Mouse (Mus musculus) midbrain, embryonic 15.5 days (tissue): ENCODE measurements around the gene Dpy19l1. TPM values are rescaled to one million over a fixed set of nuclear protein-coding genes. Genes with fewer than 3 reads are reported as not detected.

Experiments used
- ATAC-seq: fragments of 200-750 bp; cut with Nextera tagmentation; replicated peaks from 2 replicates; pipeline ENCODE4 v1.8.0; 2017; ENCODE audit warnings: moderate TSS enrichment
- H3K27ac ChIP-seq: fragments of 300-500 bp; sonication (generic); 2 replicates; pipeline ENCODE4 v1.5.1; 2015; ENCODE audit warnings: mild to moderate bottlenecking, inconsistent platforms
- H3K27me3 ChIP-seq: fragments of 300-500 bp; sonication (generic); replicated peaks from 2 replicates; pipeline ENCODE4 v1.6.1; 2015; ENCODE audit warnings: inconsistent platforms
- H3K36me3 ChIP-seq: fragments of 300-500 bp; sonication (generic); replicated peaks from 2 replicates; pipeline ENCODE4 v1.6.1; 2015; ENCODE audit warnings: inconsistent platforms
- H3K4me1 ChIP-seq: fragments of 300-500 bp; sonication (generic); 2 replicates; pipeline ENCODE4 v1.6.1; 2015; ENCODE audit warnings: inconsistent platforms
- H3K4me2 ChIP-seq: fragments of 300-500 bp; sonication (generic); 2 replicates; pipeline ENCODE4 v1.6.1; 2015; ENCODE audit warnings: inconsistent platforms, mild to moderate bottlenecking, moderate library complexity
- H3K4me3 ChIP-seq: fragments of 300-500 bp; sonication (generic); 2 replicates; pipeline ENCODE4 v1.5.1; 2015; ENCODE audit warnings: mild to moderate bottlenecking, inconsistent platforms
- H3K9ac ChIP-seq: fragments of 300-500 bp; sonication (generic); 2 replicates; pipeline ENCODE4 v1.6.1; 2015; ENCODE audit warnings: mild to moderate bottlenecking, inconsistent platforms
- H3K9me3 ChIP-seq: fragments of 300-500 bp; sonication (generic); 2 replicates; pipeline ENCODE4 v1.6.1; 2016; ENCODE audit warnings: inconsistent platforms
- WGBS: fragments of 180-500 bp; shearing (Covaris S2); methylation state at CpG from one replicate; pipeline ENCODE4 v1.1.7; 2015; ENCODE audit warnings: mixed read lengths; 5-methylcytosine and 5-hydroxymethylcytosine counted together
- polyA plus RNA-seq: library from polyadenylated mRNA; unstranded; fragments of >200 nt; fragmentation: Nextera tagmentation; extraction: Ambion mirVana; gene quantifications from 2 replicates; pipeline ENCODE4 v1.2.1, GENCODE M21; 2015

Dpy19l1 gene
- polyA plus RNA-seq, 1 experiment from 2014 or later, result 12.3 TPM

GRCm38 (mm10) chr9:24410439-24410838 is 92.5 kb downstream of the Dpy19l1 start:
- no peak overlapping the region for H3K4me2 ChIP-seq
- H3K9me3 ChIP-seq, result no peaks in the 10 kb centered on the region
- H3K27ac ChIP-seq, result no peak overlapping the region
- H3K36me3 ChIP-seq, result no peaks in the 10 kb centered on the region
- no peak overlapping the region for H3K9ac ChIP-seq
- no peak for ATAC-seq
- H3K27me3 ChIP-seq, result no peaks in the 10 kb centered on the region
- 95% methylated on average over 1 of the region's 1 CpGs for WGBS
- H3K4me3 ChIP-seq, result no peak overlapping the region
- H3K4me1 ChIP-seq, result no peaks in the 10 kb centered on the region

DNA sequence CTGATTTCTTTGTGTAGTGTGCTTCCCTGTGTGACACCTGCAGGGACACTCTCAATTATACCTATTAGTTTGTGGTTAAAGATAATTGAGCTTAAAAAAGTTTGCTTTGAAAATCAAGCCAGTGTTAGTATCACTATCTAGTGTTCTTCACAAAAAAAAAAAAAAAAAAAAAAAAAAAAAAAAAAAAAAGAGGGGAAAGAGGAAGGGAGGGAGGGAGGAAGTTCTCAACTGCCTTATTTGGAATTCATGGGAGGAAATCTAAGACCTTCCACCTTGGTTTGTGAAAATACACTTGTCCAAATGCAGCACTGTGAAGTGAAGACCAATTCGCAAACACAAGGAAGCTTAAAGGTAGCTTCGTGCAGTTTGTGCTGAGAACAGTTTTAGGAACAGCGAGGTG is 94.9 kb downstream of the Dpy19l1 start:
- H3K9ac ChIP-seq, result no peak overlapping the region
- no peak for ATAC-seq
- no peaks in the 10 kb centered on the region for H3K9me3 ChIP-seq
- H3K4me1 ChIP-seq, result no peaks in the 10 kb centered on the region
- no peak overlapping the region for H3K27ac ChIP-seq
- no peaks in the 10 kb centered on the region for H3K36me3 ChIP-seq
- WGBS, result 73% methylated on average over 3 of the region's 3 CpGs
- H3K4me3 ChIP-seq, result no peak overlapping the region
- H3K27me3 ChIP-seq, result no peaks in the 10 kb centered on the region
- no peak overlapping the region for H3K4me2 ChIP-seq

DNA sequence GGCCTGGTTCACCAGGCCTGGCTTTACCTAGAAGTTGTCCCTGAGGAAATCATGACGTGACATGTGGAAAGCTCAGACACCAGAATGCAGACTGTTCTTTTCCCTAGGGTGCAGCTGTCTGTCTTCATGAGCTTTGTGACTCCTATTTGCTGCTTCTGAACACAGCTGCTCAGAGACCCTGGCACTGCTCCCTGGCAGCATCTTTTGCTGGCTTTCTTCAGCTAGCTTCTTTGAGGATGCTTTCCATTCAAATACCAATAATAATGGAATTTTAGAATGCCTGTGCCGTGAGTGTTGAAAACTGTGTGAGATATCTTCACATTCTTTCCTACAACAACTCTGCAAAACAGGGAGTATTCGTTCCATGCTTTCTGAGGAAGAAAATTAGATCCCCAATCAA is 108.8 kb downstream of the Dpy19l1 start:
- H3K36me3 ChIP-seq, result no peaks in the 10 kb centered on the region
- H3K4me1 ChIP-seq, result no peaks in the 10 kb centered on the region
- no peaks in the 10 kb centered on the region for H3K9me3 ChIP-seq
- no peak overlapping the region for H3K9ac ChIP-seq
- no peak for ATAC-seq
- H3K4me3 ChIP-seq, result no peak overlapping the region
- WGBS, result 71% methylated on average over 3 of the region's 3 CpGs
- no peaks in the 10 kb centered on the region for H3K27me3 ChIP-seq
- no peak overlapping the region for H3K27ac ChIP-seq
- H3K4me2 ChIP-seq, result no peak overlapping the region

- H3K36me3 ChIP-seq, result no peaks in the 10 kb centered on the region
- ATAC-seq, result no peak
- WGBS, result 93% methylated on average over 8 of the region's 8 CpGs
- no peaks in the 10 kb centered on the region for H3K27me3 ChIP-seq
- no peak overlapping the region for H3K27ac ChIP-seq
- H3K9ac ChIP-seq, result no peak overlapping the region
- H3K4me3 ChIP-seq, result no peak overlapping the region
- H3K4me2 ChIP-seq, result no peak overlapping the region
- no peaks in the 10 kb centered on the region for H3K9me3 ChIP-seq
- H3K4me1 ChIP-seq, result no peaks in the 10 kb centered on the region
Measured at GRCm38 (mm10) chr9:24390807-24391370, 112.1 kb downstream of the Dpy19l1 start.

- H3K9ac ChIP-seq, result no peak overlapping the region
- no peaks in the 10 kb centered on the region for H3K36me3 ChIP-seq
- no peaks in the 10 kb centered on the region for H3K9me3 ChIP-seq
- ATAC-seq, result no peak
- no peaks in the 10 kb centered on the region for H3K27me3 ChIP-seq
- H3K4me3 ChIP-seq, result no peak overlapping the region
- H3K27ac ChIP-seq, result no peak overlapping the region
- no peaks in the 10 kb centered on the region for H3K4me1 ChIP-seq
- H3K4me2 ChIP-seq, result no peak overlapping the region
Measured at GRCm38 (mm10) chr9:24387230-24387629, 115.7 kb downstream of the Dpy19l1 start.

- 44% methylated on average over 3 of the region's 3 CpGs for WGBS
- no peaks in the 10 kb centered on the region for H3K27me3 ChIP-seq
- no peaks in the 10 kb centered on the region for H3K4me1 ChIP-seq
- ATAC-seq, result no peak
- no peaks in the 10 kb centered on the region for H3K9me3 ChIP-seq
- H3K36me3 ChIP-seq, result no peaks in the 10 kb centered on the region
- no peak overlapping the region for H3K9ac ChIP-seq
- no peak overlapping the region for H3K27ac ChIP-seq
- no peak overlapping the region for H3K4me3 ChIP-seq
- no peak overlapping the region for H3K4me2 ChIP-seq
Measured at GRCm38 (mm10) chr9:24379321-24379720, 123.6 kb downstream of the Dpy19l1 start.

- Histone ChIP-seq H3K9ac (no peak overlapping the region), H3K36me3 (no peaks in the 10 kb centered on the region), H3K27ac (no peak overlapping the region), H3K9me3 (no peaks in the 10 kb centered on the region), H3K27me3 (no peaks in the 10 kb centered on the region), H3K4me2 (no peak overlapping the region), H3K4me1 (no peaks in the 10 kb centered on the region), H3K4me3 (no peak overlapping the region)
- no peak for ATAC-seq
- whole genome bisulfite sequencing, result 84% methylated on average over 2 of the region's 2 CpGs
Measured at GRCm38 (mm10) chr9:24378848-24379247, 124.1 kb downstream of the Dpy19l1 start.

Other genes starting within 250 kb of the Dpy19l1 start
- gene Cypt4, start 122.1 kb upstream of the Dpy19l1 start, polyA plus RNA-seq, result not detected in 2 replicates
- gene Dpy19l2, start 193.2 kb upstream of the Dpy19l1 start, polyA plus RNA-seq, result 0.34 and 0.71 TPM in 2 replicates